Mouse (Mus musculus) heart, embryonic 12.5 days (tissue): Measurements from ENCODE around the gene Kremen1. TPM values are rescaled to one million over a fixed set of nuclear protein-coding genes. Genes with fewer than 3 reads are reported as not detected.
A peak's percentile ranks its signal among the peaks of the same experiment; 100 is the strongest.

Experiments used
- ATAC-seq: fragments of 200-750 bp; cut with Nextera tagmentation; 2 replicates; pipeline ENCODE4 v1.8.0; 2017; ENCODE audit warnings: moderate TSS enrichment, moderate library complexity; ENCODE audit not compliant: insufficient number of reproducible peaks, low FRiP score
- H3K27ac ChIP-seq: fragments of 300-500 bp; sonication (generic); 2 replicates; pipeline ENCODE4 v1.5.1; 2016; ENCODE audit warnings: mild to moderate bottlenecking, moderate library complexity; ENCODE audit not compliant: poor library complexity, severe bottlenecking
- H3K27me3 ChIP-seq: fragments of 300-500 bp; sonication (generic); replicated peaks from 2 replicates; pipeline ENCODE4 v1.6.1; 2016; ENCODE audit warnings: mild to moderate bottlenecking, moderate library complexity
- H3K36me3 ChIP-seq: fragments of 300-500 bp; sonication (generic); 2 replicates; pipeline ENCODE4 v1.6.1; 2016; ENCODE audit warnings: mild to moderate bottlenecking, moderate library complexity
- H3K4me1 ChIP-seq: fragments of 300-500 bp; sonication (generic); replicated peaks from 2 replicates; pipeline ENCODE4 v1.6.1; 2016; ENCODE audit warnings: mild to moderate bottlenecking
- H3K4me2 ChIP-seq: fragments of 300-500 bp; sonication (generic); 2 replicates; pipeline ENCODE4 v1.6.1; 2016; ENCODE audit warnings: mild to moderate bottlenecking, moderate library complexity
- H3K4me3 ChIP-seq: fragments of 300-500 bp; sonication (generic); 2 replicates; pipeline ENCODE4 v1.5.1; 2016; ENCODE audit warnings: mild to moderate bottlenecking
- H3K9ac ChIP-seq: fragments of 300-500 bp; sonication (generic); 2 replicates; pipeline ENCODE4 v1.6.1; 2016; ENCODE audit warnings: mild to moderate bottlenecking, moderate library complexity
- H3K9me3 ChIP-seq: fragments of 300-500 bp; sonication (generic); replicated peaks from 2 replicates; pipeline ENCODE4 v1.6.1; 2016; ENCODE audit warnings: mild to moderate bottlenecking, moderate library complexity
- WGBS: fragments of 180-500 bp; shearing (Covaris S2); methylation state at CpG from one replicate; pipeline ENCODE4 v1.1.7; 2016; 5-methylcytosine and 5-hydroxymethylcytosine counted together
- polyA plus RNA-seq: library from polyadenylated mRNA; unstranded; fragments of >200 nt; fragmentation: Nextera tagmentation; extraction: Ambion mirVana; gene quantifications from 2 replicates; pipeline ENCODE4 v1.2.1, GENCODE M21; 2016

Gene Kremen1
- polyA plus RNA-seq, 1 experiment from 2014 or later: 40.1 TPM

DNA sequence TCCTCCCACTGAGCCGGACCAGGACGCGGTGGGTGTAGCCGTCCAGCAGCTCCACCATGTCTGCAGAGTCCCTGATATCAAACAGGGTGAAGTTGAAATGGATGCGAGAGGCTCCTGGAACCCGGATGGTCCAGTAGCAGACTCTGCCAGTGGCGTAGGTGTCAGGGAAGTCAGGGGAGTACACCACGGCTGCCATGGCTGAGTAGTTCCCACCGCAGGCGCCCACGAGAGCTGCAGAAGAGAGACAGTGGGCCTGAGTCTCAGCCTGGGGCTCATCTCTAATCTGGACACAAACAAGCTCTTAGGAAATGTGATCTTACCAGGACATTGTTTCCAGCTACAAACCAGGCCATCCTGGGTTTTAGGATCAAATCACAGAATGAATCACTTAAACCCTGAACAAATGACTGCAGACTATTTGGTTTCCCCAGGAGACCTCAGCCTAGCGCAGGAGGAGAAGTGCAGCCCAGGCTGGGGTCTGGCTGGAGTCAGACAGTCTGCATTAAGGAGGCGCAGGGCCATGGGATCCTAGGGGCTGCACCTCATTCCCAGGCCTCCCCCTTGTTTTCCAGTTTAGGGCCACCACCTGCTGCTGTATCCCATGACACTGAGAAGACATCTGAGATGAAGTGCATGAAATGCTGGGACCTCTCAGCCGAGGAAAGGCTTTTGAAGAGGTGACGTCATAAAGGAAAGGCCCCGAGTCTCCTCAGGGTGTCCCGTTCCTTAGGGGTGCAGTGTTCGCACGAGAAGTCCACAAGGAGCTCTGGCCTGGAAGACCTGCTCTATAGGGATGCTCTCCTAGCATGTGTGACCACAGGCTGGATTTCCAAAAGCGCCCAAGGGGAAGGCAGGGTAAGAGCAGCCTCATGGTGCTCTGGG, 59.3 kb downstream of the Kremen1 start:
- Histone ChIP-seq H3K4me2 (no peak overlapping the region), H3K4me3 (no peak overlapping the region), H3K27me3 (no peaks in the 10 kb centered on the region), H3K9ac (no peak overlapping the region), H3K27ac (no peak overlapping the region), H3K36me3 (peaks cover 88% of the 10 kb centered on the region), H3K9me3 (no peaks in the 10 kb centered on the region), H3K4me1 (peaks cover 4% of the 10 kb centered on the region)
- whole genome bisulfite sequencing: 84% methylated on average over 20 of the region's 20 CpGs
- ATAC-seq: no peak

DNA sequence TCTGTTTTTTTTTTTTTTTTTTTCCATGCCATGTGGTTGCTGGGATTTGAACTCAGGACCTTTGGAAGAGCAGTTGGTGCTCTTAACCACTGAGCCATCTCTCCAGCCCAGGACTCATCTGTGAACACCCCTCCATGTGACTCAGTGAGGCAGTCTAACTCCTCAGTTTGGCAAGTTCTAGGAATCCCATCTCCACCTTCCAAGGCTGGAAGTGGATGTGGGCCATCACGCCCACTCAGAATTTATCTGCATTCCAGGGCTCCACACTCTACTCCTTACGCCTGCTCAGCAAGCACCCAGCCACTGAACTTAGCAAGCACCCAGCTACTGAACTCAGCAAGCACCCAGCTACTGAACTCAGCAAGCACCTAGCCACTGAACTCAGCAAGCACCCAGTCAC, 61.5 kb downstream of the Kremen1 start:
- peaks cover 14% of the 10 kb centered on the region for H3K4me1 ChIP-seq
- WGBS: 64% methylated on average over 2 of the region's 2 CpGs
- no peak overlapping the region for H3K4me2 ChIP-seq
- no peak for ATAC-seq
- H3K9me3 ChIP-seq: no peaks in the 10 kb centered on the region
- H3K9ac ChIP-seq: no peak overlapping the region
- H3K36me3 ChIP-seq: peaks cover 82% of the 10 kb centered on the region
- no peak overlapping the region for H3K27ac ChIP-seq
- no peaks in the 10 kb centered on the region for H3K27me3 ChIP-seq
- H3K4me3 ChIP-seq: no peak overlapping the region

GRCm38 (mm10) chr11:5197068-5197467, 64.3 kb downstream of the Kremen1 start:
- no peak overlapping the region for H3K4me2 ChIP-seq
- peak overlapping the region; percentile 44 for H3K27ac ChIP-seq
- H3K36me3 ChIP-seq: peaks cover 60% of the 10 kb centered on the region
- no peaks in the 10 kb centered on the region for H3K9me3 ChIP-seq
- 54% methylated on average over 5 of the region's 5 CpGs for WGBS
- no peak overlapping the region for H3K9ac ChIP-seq
- no peak overlapping the region for H3K4me3 ChIP-seq
- H3K4me1 ChIP-seq: peaks cover 41% of the 10 kb centered on the region
- 0 out of 2 replicates have a peak, but pooled peaks have one; percentile 22 for ATAC-seq
- H3K27me3 ChIP-seq: no peaks in the 10 kb centered on the region

DNA sequence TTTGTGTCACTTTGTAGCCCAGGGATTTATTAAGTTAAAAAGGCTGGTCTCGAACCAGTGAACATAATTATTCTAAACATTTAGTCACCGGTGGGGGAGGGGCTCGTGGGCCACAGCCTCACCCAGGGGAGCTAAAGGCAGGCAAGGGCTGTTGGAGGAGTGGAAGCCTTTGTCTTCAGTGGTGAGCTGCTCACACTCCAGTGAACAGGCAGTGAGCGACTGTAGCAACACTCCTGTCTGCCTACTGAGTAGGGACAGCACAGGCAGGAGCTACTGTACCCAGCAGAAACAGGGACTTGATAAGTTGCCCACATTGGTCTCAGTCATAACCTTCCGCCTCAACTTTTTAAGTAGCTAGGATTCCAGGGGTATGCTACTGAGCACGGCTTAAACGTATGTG, 64.8 kb downstream of the Kremen1 start:
- Histone ChIP-seq H3K27ac (peak overlapping the region; percentile 44), H3K4me2 (no peak overlapping the region), H3K9ac (no peak overlapping the region), H3K36me3 (peaks cover 55% of the 10 kb centered on the region), H3K4me1 (peaks cover 45% of the 10 kb centered on the region), H3K9me3 (no peaks in the 10 kb centered on the region), H3K27me3 (no peaks in the 10 kb centered on the region), H3K4me3 (no peak overlapping the region)
- 78% methylated on average over 7 of the region's 7 CpGs for WGBS
- ATAC-seq: no peak

- Histone ChIP-seq H3K27me3 (no peaks in the 10 kb centered on the region), H3K9ac (0 out of 2 replicates have a peak overlapping the region, but pooled peaks have one; percentile 24), H3K4me1 (peaks cover 62% of the 10 kb centered on the region), H3K4me2 (no peak overlapping the region), H3K36me3 (peaks cover 35% of the 10 kb centered on the region), H3K27ac (peak overlapping the region; percentile 72), H3K9me3 (no peaks in the 10 kb centered on the region), H3K4me3 (no peak overlapping the region)
- WGBS: 8% methylated on average over 1 of the region's 1 CpGs
- peak; percentile 31; the same call in 1 of the 2 replicates for ATAC-seq
Observed at GRCm38 (mm10) chr11:5193576-5193881, 67.8 kb downstream of the Kremen1 start.

- Histone ChIP-seq H3K27me3 (no peaks in the 10 kb centered on the region), H3K4me1 (peaks cover 62% of the 10 kb centered on the region), H3K4me2 (no peak overlapping the region), H3K27ac (peak overlapping the region; percentile 72), H3K36me3 (peaks cover 30% of the 10 kb centered on the region), H3K9ac (0 out of 2 replicates have a peak overlapping the region, but pooled peaks have one; percentile 24), H3K9me3 (no peaks in the 10 kb centered on the region), H3K4me3 (no peak overlapping the region)
- 62% methylated on average over 8 of the region's 8 CpGs for WGBS
- 0 out of 2 replicates have a peak, but pooled peaks have one; percentile 3 for ATAC-seq
Observed at GRCm38 (mm10) chr11:5192840-5193575, 68.3 kb downstream of the Kremen1 start.

DNA sequence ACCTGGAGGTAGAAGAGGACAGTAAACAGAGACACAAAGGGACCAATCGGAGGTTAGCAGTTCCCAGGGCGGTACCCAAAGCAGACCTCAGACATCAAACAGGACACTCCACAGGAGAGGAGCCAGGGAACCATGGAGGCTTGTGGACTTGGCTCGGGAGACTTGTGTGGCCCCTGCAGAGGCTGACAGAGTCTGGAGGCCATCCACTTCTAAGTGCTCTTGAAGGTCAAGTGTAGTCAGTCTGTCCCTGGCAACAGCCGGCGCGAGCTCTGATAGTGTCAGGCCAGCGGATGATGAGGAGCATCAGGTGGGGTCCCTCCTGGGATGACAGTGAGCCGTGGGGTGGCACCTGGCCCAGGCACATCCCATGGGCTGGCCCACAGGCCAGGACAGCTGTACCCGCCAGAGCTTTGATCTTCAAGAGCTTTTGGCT, 69.3 kb downstream of the Kremen1 start:
- H3K4me2 ChIP-seq: no peak overlapping the region
- 27% methylated on average over 9 of the region's 9 CpGs for WGBS
- H3K4me1 ChIP-seq: peaks cover 59% of the 10 kb centered on the region
- no peaks in the 10 kb centered on the region for H3K9me3 ChIP-seq
- no peaks in the 10 kb centered on the region for H3K27me3 ChIP-seq
- H3K36me3 ChIP-seq: peaks cover 21% of the 10 kb centered on the region
- no peak overlapping the region for H3K4me3 ChIP-seq
- peak; percentile 19; the same call in 1 of the 2 replicates for ATAC-seq
- peak overlapping the region; percentile 72; the same call in 1 of the 2 replicates for H3K27ac ChIP-seq
- H3K9ac ChIP-seq: no peak overlapping the region

DNA sequence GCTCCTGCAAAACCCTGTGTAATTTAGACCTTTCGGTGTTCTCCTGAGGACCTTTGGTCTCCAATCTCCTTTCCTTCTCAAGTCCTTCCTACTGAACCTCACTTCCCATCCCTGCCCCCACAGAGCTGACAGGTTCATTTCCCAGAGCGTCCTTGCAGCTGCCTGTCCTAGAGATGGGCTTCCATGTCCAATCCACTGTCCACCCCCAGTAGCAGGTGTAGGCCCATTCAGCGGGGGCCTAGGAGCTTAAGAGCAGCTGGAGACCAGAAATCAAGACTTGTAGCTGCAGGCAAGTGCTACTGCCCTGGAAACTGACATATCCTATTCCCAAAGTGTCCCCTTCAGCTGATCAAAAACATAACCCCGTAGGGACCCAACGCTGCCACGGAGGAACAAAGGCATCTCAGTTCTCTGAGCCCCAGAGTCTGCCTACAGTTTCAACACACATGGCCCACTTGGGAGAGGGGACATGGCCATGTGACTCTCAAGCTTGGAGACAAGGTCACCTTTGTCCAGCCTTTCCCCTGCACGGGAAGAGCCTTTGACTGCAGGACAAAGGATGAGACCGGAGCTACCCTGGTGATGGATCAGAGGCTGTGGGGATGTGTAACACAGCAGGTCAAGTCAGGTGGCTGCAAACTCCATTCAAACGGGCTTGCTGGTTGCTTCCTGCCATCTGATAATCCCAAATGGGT, 72.0 kb downstream of the Kremen1 start:
- peaks cover 47% of the 10 kb centered on the region for H3K4me1 ChIP-seq
- peak overlapping the region; percentile 26; the same call in 1 of the 2 replicates for H3K27ac ChIP-seq
- H3K36me3 ChIP-seq: peaks cover 1% of the 10 kb centered on the region; the same call in 1 of the 2 replicates
- no peak overlapping the region for H3K9ac ChIP-seq
- no peaks in the 10 kb centered on the region for H3K27me3 ChIP-seq
- WGBS: 47% methylated on average over 9 of the region's 9 CpGs
- H3K4me2 ChIP-seq: no peak overlapping the region
- no peak for ATAC-seq
- H3K9me3 ChIP-seq: no peaks in the 10 kb centered on the region
- H3K4me3 ChIP-seq: no peak overlapping the region

GRCm38 (mm10) chr11:5188170-5188569, 73.2 kb downstream of the Kremen1 start:
- H3K27me3 ChIP-seq: no peaks in the 10 kb centered on the region
- H3K9me3 ChIP-seq: no peaks in the 10 kb centered on the region
- H3K4me3 ChIP-seq: no peak overlapping the region
- 81% methylated on average over 4 of the region's 4 CpGs for WGBS
- peaks cover 39% of the 10 kb centered on the region for H3K4me1 ChIP-seq
- no peak overlapping the region for H3K27ac ChIP-seq
- no peak for ATAC-seq
- H3K36me3 ChIP-seq: no peaks in the 10 kb centered on the region
- H3K9ac ChIP-seq: no peak overlapping the region
- H3K4me2 ChIP-seq: no peak overlapping the region

DNA sequence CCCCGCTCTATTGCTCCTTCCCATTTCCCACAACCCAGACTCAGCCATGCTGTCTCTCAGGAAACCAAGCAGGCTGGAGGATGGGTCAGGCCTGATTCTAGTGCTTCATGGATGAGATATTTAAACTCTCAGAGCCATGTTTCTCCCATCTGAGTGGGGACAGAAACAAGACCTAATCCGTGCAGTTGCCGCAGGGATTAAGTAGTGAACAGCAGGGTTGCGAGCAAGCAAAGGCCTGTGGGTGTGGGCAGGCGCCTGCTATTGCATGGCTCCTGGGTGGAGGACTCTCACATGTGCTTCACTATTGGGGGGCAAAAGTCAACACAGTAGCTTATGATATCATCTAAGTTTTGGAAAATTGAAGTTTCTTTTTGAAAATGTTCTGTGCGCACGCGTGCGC, 76.5 kb downstream of the Kremen1 start:
- Histone ChIP-seq H3K4me2 (no peak overlapping the region), H3K9ac (no peak overlapping the region), H3K27ac (no peak overlapping the region), H3K4me1 (peaks cover 22% of the 10 kb centered on the region), H3K27me3 (no peaks in the 10 kb centered on the region), H3K4me3 (no peak overlapping the region), H3K9me3 (no peaks in the 10 kb centered on the region), H3K36me3 (no peaks in the 10 kb centered on the region)
- 93% methylated on average over 9 of the region's 9 CpGs for WGBS
- no peak for ATAC-seq

DNA sequence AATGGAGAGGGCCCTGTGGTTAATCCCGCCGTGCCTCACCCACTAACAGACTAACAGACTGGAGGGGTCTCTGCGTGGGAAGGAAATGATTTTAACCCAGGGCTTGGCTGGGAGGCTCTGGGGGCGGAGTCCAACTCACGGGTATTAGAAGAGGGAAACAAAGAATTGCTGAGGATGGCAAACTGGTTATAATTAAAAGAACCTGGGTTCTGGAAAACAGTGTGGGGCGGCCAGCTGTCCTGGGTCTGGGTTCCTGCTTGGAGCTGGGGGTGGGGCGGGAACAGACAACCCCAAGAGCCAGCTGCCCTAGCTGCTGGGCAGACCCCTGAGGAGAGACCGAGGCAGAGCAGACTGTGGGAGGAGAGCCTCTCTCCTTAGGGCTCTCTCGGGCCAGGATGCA, 77.1 kb downstream of the Kremen1 start:
- no peak overlapping the region for H3K4me2 ChIP-seq

More for the DNA sequence above, 77.1 kb downstream of the Kremen1 start:
- Histone ChIP-seq H3K27me3 (no peaks in the 10 kb centered on the region), H3K27ac (no peak overlapping the region), H3K4me1 (peaks cover 21% of the 10 kb centered on the region), H3K9ac (no peak overlapping the region), H3K9me3 (no peaks in the 10 kb centered on the region), H3K36me3 (no peaks in the 10 kb centered on the region), H3K4me3 (no peak overlapping the region)
- 44% methylated on average over 9 of the region's 9 CpGs for WGBS
- no peak for ATAC-seq
